Mouse (Mus musculus) olfactory bulb, adult 2 months (tissue): ENCODE measurements around the gene Txndc11.

Experiments
- CTCF ChIP-seq: fragments of 200-500 bp; IDR thresholded peaks from 2 replicates; pipeline ENCODE4 v1.5.1; 2012; ENCODE audit warnings: low read depth, mild to moderate bottlenecking, low read length, moderate library complexity; ENCODE audit not compliant: insufficient read depth
- POLR2A ChIP-seq: fragments of 200-500 bp; IDR thresholded peaks from 2 replicates; pipeline ENCODE4 v1.6.1; 2012; ENCODE audit warnings: mild to moderate bottlenecking, low read depth, low read length, moderate library complexity; ENCODE audit not compliant: insufficient read depth

DNA sequence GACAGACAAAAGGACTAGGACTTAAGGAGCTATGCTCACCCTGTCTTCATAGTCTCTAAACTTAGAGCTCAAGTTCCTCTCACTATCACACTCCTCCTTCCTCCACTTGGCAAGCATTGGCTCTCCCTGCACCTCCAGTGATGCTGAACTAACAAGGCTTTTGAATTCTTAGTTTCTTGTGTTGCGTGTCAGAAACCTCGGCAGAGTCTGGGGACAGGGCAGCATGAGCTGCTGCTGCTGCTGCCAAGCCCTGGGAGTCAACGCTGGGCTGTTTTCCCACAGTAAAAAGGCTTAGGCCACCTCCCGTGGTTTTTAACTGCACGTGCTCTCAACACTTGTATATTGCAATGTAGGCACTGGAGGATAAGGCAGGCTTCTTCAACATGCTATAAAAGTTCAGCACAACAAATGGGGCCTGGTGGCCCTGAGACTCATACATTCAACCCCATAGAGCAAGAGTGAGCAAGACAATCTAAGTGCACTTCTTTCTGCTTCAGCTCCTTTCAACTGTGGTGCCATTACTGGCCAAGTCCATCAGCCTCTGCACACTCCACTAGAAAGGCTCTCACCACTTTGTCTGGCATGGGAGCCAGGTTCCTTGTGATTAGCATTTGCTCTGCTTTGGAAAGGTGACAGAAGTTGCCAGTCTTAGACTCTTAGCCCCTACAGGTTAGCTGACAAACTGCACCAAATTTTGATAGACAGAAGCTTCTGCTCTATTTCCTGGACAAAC is 47.4 kb downstream of the Txndc11 start:
- TF ChIP-seq CTCF: no peak
- no peak for TF ChIP-seq POLR2A
